Mouse (Mus musculus) liver, postnatal 0 days (tissue): ENCODE data around the gene Olfr921. TPM values are rescaled to one million over a fixed set of nuclear protein-coding genes. Genes with fewer than 3 reads are reported as not detected.

Source experiments
- ATAC-seq: fragments of 200-750 bp; cut with Nextera tagmentation; 2 replicates; pipeline ENCODE4 v1.8.0; 2017; ENCODE audit warnings: mild to moderate bottlenecking, moderate library complexity
- DNase-seq: peaks from one replicate; pipeline ENCODE4 v3.0.0-alpha.2; 2016
- H3K27ac ChIP-seq: fragments of 300-500 bp; sonication (generic); 2 replicates; pipeline ENCODE4 v1.5.1; 2014; ENCODE audit warnings: antibody characterized with exemption, moderate library complexity, mild to moderate bottlenecking, low read depth
- H3K27me3 ChIP-seq: fragments of 300-500 bp; sonication (generic); 2 replicates; pipeline ENCODE4 v1.6.1; 2014; ENCODE audit warnings: low read length, control low read depth, mixed read lengths; ENCODE audit not compliant: insufficient read depth
- H3K36me3 ChIP-seq: fragments of 300-500 bp; sonication (generic); replicated peaks from 2 replicates; pipeline ENCODE4 v1.6.1; 2014; ENCODE audit warnings: mild to moderate bottlenecking, control low read depth, low read length, moderate library complexity, mixed read lengths; ENCODE audit not compliant: insufficient read depth
- H3K4me1 ChIP-seq: fragments of 300-500 bp; sonication (generic); 2 replicates; pipeline ENCODE4 v1.6.1; 2014; ENCODE audit warnings: antibody characterized with exemption, mild to moderate bottlenecking, control low read depth; ENCODE audit not compliant: insufficient read depth
- H3K4me2 ChIP-seq: fragments of 300-500 bp; sonication (generic); 2 replicates; pipeline ENCODE4 v1.6.1; 2014; ENCODE audit warnings: low read depth, mild to moderate bottlenecking, low read length, moderate library complexity, mixed read lengths
- H3K4me3 ChIP-seq: fragments of 300-500 bp; sonication (generic); 2 replicates; pipeline ENCODE4 v1.5.1; 2014; ENCODE audit warnings: low read depth, low read length
- H3K9ac ChIP-seq: fragments of 300-500 bp; sonication (generic); replicated peaks from 2 replicates; pipeline ENCODE4 v1.6.1; 2014; ENCODE audit warnings: mild to moderate bottlenecking, moderate library complexity
- H3K9me3 ChIP-seq: fragments of 300-500 bp; sonication (generic); 2 replicates; pipeline ENCODE4 v1.6.1; 2016; ENCODE audit warnings: mild to moderate bottlenecking, control low read depth, low read length, mixed read lengths
- CTCF ChIP-seq: sonication (generic); IDR thresholded peaks from 2 replicates; pipeline ENCODE4 v1.5.1; 2016; ENCODE audit warnings: antibody characterized with exemption, low read depth
- EP300 ChIP-seq: IDR thresholded peaks from 2 replicates; pipeline ENCODE4 v1.6.1; 2016; ENCODE audit warnings: antibody characterized with exemption, low read depth, mild to moderate bottlenecking
- WGBS: fragments of 180-500 bp; shearing (Covaris S2); extraction: QIAGEN DNeasy Blood & Tissue Kit; methylation state at CpG from one replicate; pipeline ENCODE4 v1.1.7; 2014; ENCODE audit not compliant: insufficient replicate concordance; 5-methylcytosine and 5-hydroxymethylcytosine counted together
- polyA plus RNA-seq: library from polyadenylated mRNA; unstranded; fragments of >200 nt; fragmentation: Nextera tagmentation; extraction: Ambion mirVana; gene quantifications from 2 replicates; pipeline ENCODE4 v1.2.1, GENCODE M21; 2015

Gene Olfr921
- polyA plus RNA-seq: not detected in 2 replicates

DNA sequence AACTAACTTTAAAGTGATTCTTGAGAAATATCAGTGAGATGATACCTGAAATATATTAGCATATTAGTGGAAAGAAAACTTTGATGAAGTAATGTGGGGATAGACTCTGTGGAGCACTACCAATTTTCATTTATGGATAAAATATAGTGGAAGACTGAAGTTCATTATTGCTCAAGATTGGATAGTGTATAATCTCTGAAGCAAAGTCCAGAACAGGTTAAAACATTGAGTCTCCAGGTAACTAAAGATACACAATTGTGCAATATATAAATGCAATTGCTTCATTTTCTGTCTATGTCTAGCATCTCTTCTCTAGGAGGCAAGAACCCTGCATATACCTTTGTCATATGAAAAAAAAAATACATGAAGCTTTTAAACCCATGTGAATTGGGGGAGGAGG is at the start of gene Olfr921:
Gene Olfr921, plus strand, starts transcription at position 301 of the 400 bp plus-strand sequence.
- H3K4me1 ChIP-seq: no peaks in the 10 kb centered on the region
- H3K9ac ChIP-seq: no peak within 1 kb of the TSS
- H3K27me3 ChIP-seq: no peaks in the 10 kb centered on the region
- TF ChIP-seq CTCF: no peak
- no peak for TF ChIP-seq EP300
- DNase-seq (no peak), ATAC-seq (no peak)
- H3K36me3 ChIP-seq: no peaks in the 10 kb centered on the region
- H3K27ac ChIP-seq: no peak within 1 kb of the TSS
- H3K4me2 ChIP-seq: no peak within 1 kb of the TSS
- no peak within 1 kb of the TSS for H3K4me3 ChIP-seq
- H3K9me3 ChIP-seq: no peaks in the 10 kb centered on the region

DNA sequence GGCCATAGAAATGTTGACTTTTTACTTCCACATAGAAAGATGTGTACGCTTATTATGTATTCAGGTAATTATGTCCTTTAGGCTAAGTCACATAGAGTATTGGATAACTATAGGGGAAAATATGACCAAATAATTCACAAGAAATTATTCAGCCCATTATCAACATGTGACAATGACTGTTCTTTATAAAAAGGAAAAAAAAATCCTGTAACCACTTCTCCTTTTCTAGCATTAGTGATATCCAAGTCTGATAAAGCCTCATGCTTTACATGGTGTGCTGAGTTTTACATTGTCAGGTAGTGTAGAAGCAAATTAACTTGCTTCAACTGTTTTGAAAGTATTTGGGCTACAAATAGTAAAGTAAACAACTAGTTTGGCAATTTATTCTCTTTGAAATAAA is 48.8 kb upstream of the Olfr921 start:
- ATAC-seq: no peak
- no peak for TF ChIP-seq EP300
- TF ChIP-seq CTCF: no peak
- Histone ChIP-seq H3K4me2 (no peak overlapping the region), H3K9me3 (no peaks in the 10 kb centered on the region), H3K9ac (no peak overlapping the region), H3K4me1 (peaks cover 8% of the 10 kb centered on the region), H3K27ac (no peak overlapping the region), H3K36me3 (peaks cover 33% of the 10 kb centered on the region), H3K4me3 (no peak overlapping the region), H3K27me3 (no peaks in the 10 kb centered on the region)
- WGBS: 86% methylated on average over 1 of the region's 1 CpGs
- no peak for DNase-seq

DNA sequence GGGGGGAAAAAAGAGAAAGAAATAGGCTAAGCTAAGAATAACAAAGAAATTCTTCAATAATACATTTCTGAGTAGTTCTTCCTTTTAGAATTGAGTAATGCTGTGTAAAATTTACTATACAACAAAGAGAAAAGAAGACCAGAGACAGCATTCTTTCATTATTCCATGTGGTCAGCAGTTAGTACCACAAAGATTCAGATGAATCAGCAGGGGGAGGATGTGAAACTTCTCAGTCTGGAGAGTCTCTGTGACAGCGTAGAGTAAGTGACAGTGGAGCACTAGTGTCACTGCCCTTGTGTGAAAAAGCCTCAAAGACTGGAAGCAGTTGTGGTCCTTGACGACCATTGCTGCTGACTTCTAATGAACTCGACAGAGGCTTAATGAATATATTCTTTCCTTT is 44.6 kb upstream of the Olfr921 start:
- TF ChIP-seq CTCF (no peak), EP300 (no peak)
- Histone ChIP-seq H3K9ac (no peak overlapping the region), H3K9me3 (no peaks in the 10 kb centered on the region), H3K4me2 (no peak overlapping the region), H3K4me3 (no peak overlapping the region), H3K36me3 (peaks cover 39% of the 10 kb centered on the region), H3K4me1 (no peaks in the 10 kb centered on the region), H3K27ac (no peak overlapping the region), H3K27me3 (no peaks in the 10 kb centered on the region)
- DNase-seq (no peak), ATAC-seq (no peak)
- 72% methylated on average over 3 of the region's 3 CpGs for WGBS

DNA sequence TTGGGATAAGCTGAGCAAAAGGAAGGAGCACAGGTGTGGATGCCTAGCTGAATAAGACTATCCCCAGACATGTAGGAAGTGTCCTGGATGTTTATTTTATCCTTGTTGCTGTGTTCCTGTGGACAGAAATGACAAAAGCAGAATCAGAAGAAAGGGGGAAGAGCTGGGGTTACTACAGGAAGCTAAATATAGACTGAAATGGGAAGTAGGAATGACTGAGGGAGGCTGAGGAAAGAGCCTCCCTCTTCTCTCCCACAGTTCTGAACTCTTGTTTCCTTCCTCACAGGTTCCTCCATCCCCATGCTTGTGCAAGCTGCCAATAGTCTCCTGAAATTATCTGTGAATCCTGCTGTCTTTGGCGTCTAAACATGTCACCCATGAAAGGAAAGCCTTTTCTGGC is 31.5 kb upstream of the Olfr921 start:
- WGBS: 60% methylated on average over 1 of the region's 1 CpGs
- H3K4me3 ChIP-seq: no peak overlapping the region

DNA sequence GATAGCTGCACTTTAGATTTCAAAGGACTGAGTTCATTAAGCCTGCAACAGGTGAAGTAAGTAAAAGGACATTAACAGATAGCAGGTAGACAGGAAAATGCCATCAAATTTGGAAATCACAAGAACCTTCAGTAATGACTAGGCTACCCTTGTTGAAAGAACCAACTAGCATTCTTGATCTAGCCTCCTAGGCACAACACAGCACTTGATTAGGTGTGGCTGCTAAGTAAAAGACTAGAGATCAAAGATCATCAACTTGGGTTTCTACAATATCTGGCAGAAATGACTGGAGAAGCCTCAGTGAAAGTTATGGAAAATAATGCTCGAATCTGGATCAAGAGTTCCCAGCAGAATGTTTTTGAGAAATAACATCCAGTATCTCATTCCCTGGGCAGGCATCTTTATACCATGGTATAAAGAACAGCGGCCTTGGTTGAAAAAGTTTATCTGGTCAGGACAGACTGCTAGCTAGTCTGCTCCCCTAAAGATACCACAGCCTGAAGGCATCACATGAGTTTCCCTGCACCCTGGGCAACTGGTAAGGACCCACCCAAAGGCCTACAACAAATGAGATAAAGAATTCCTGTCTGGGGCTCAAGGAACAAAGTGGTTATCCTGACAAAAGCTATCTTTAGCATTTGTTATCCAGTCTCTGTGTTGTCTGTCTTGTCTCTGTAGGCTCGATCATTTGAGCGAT is 28.1 kb upstream of the Olfr921 start:
- TF ChIP-seq CTCF (no peak), EP300 (peak; percentile 73)
- Histone ChIP-seq H3K9me3 (no peaks in the 10 kb centered on the region), H3K4me2 (no peak overlapping the region), H3K36me3 (0 out of 2 replicates have a peak, but pooled peaks cover 4% of the 10 kb centered on the region), H3K4me3 (no peak overlapping the region), H3K4me1 (no peaks in the 10 kb centered on the region), H3K9ac (no peak overlapping the region), H3K27ac (no peak overlapping the region), H3K27me3 (no peaks in the 10 kb centered on the region)
- WGBS: 69% methylated on average over 4 of the region's 4 CpGs
- DNase-seq (no peak), ATAC-seq (peak; percentile 96)

More for the DNA sequence above, 31.5 kb upstream of the Olfr921 start:
- no peak overlapping the region for H3K4me2 ChIP-seq
- H3K27ac ChIP-seq: no peak overlapping the region
- no peaks in the 10 kb centered on the region for H3K27me3 ChIP-seq
- H3K9me3 ChIP-seq: no peaks in the 10 kb centered on the region
- H3K4me1 ChIP-seq: no peaks in the 10 kb centered on the region
- DNase-seq (no peak), ATAC-seq (no peak)
- TF ChIP-seq CTCF (no peak), EP300 (no peak)
- peaks cover 4% of the 10 kb centered on the region; the same call in 1 of the 2 replicates for H3K36me3 ChIP-seq
- no peak overlapping the region for H3K9ac ChIP-seq

DNA sequence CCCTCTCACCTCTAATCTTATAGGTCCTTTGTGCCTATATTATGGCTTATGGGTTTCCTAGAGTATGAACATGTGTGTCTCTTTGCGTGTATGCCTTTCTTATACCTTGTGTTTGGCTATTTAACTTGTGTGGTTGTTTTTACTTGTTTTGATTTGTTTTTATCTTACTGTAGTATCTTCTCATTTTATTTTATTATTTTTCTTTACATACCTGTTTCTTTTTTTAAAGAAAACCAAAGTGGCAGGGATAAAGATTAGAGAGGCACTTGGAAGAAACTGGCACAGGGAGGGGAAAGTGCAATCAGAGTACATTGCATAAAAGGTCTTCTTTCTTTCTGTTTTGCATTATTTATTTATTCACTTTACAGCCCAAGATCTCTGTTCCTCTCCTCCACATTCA is 20.9 kb upstream of the Olfr921 start, which contains the start of gene Olfr920:
Gene Olfr920, plus strand, starts transcription at position 301 of the 400 bp plus-strand sequence.
- Histone ChIP-seq H3K9ac (no peak within 1 kb of the TSS), H3K4me2 (no peak within 1 kb of the TSS), H3K27me3 (no peaks in the 10 kb centered on the region), H3K27ac (no peak within 1 kb of the TSS), H3K36me3 (no peaks in the 10 kb centered on the region), H3K4me3 (no peak within 1 kb of the TSS), H3K4me1 (no peaks in the 10 kb centered on the region), H3K9me3 (no peaks in the 10 kb centered on the region)
- ATAC-seq (no peak), DNase-seq (no peak)
- WGBS: 77% methylated on average over 1 of the region's 1 CpGs
- TF ChIP-seq CTCF (no peak), EP300 (no peak)
